Mouse (Mus musculus) liver, embryonic 13.5 days (tissue): Measurements from ENCODE around the gene Dip2b. TPM values are rescaled to one million over a fixed set of nuclear protein-coding genes. Genes with fewer than 3 reads are reported as not detected.

ENCODE experiments used
- ATAC-seq: fragments of 200-750 bp; cut with Nextera tagmentation; 2 replicates; pipeline ENCODE4 v1.8.0; 2017; ENCODE audit warnings: low read depth, mild to moderate bottlenecking, moderate number of reproducible peaks, moderate library complexity
- DNase-seq: peaks from one replicate; pipeline ENCODE4 v3.0.0; 2022
- H3K27ac ChIP-seq: fragments of 300-500 bp; sonication (generic); 2 replicates; pipeline ENCODE4 v1.5.1; 2015; ENCODE audit warnings: moderate library complexity, mild to moderate bottlenecking, inconsistent platforms
- H3K27me3 ChIP-seq: fragments of 300-500 bp; sonication (generic); 2 replicates; pipeline ENCODE4 v1.6.1; 2015; ENCODE audit warnings: mild to moderate bottlenecking, inconsistent platforms
- H3K36me3 ChIP-seq: fragments of 300-500 bp; sonication (generic); 2 replicates; pipeline ENCODE4 v1.6.1; 2015; ENCODE audit warnings: mild to moderate bottlenecking, inconsistent platforms
- H3K4me1 ChIP-seq: fragments of 300-500 bp; sonication (generic); replicated peaks from 2 replicates; pipeline ENCODE4 v1.6.1; 2015; ENCODE audit warnings: inconsistent platforms
- H3K4me2 ChIP-seq: fragments of 300-500 bp; sonication (generic); 2 replicates; pipeline ENCODE4 v1.6.1; 2015; ENCODE audit warnings: inconsistent platforms, mild to moderate bottlenecking, moderate library complexity
- H3K4me3 ChIP-seq: fragments of 300-500 bp; sonication (generic); replicated peaks from 2 replicates; pipeline ENCODE4 v1.5.1; 2015; ENCODE audit warnings: mild to moderate bottlenecking, inconsistent platforms
- H3K9ac ChIP-seq: fragments of 300-500 bp; sonication (generic); 2 replicates; pipeline ENCODE4 v1.6.1; 2015; ENCODE audit warnings: mild to moderate bottlenecking, inconsistent platforms
- H3K9me3 ChIP-seq: fragments of 300-500 bp; sonication (generic); replicated peaks from 2 replicates; pipeline ENCODE4 v1.6.1; 2016; ENCODE audit warnings: inconsistent platforms
- WGBS: fragments of 180-500 bp; shearing (Covaris S2); methylation state at CpG from one replicate; pipeline ENCODE4 v1.1.7; 2015; ENCODE audit not compliant: insufficient replicate concordance; 5-methylcytosine and 5-hydroxymethylcytosine counted together
- polyA plus RNA-seq: library from polyadenylated mRNA; unstranded; fragments of >200 nt; fragmentation: Nextera tagmentation; extraction: Ambion mirVana; gene quantifications from 2 replicates; pipeline ENCODE4 v1.2.1, GENCODE M21; 2015

Dip2b gene
- polyA plus RNA-seq, 1 experiment from 2014 or later, result 2.2 TPM

GRCm38 (mm10) chr15:100071819-100072218 is 33.4 kb downstream of the Dip2b start:
- ATAC-seq, result no peak

GRCm38 (mm10) chr15:100073696-100074453 is 35.4 kb downstream of the Dip2b start:
- Histone ChIP-seq H3K4me1 (peaks cover 43% of the 10 kb centered on the region), H3K27me3 (no peaks in the 10 kb centered on the region), H3K4me3 (no peak overlapping the region), H3K36me3 (no peaks in the 10 kb centered on the region), H3K9me3 (no peaks in the 10 kb centered on the region), H3K9ac (no peak overlapping the region), H3K27ac (no peak overlapping the region), H3K4me2 (no peak overlapping the region)
- WGBS, result 62% methylated on average over 9 of the region's 9 CpGs
- ATAC-seq, result peak; percentile 56; the same call in 1 of the 2 replicates
- DNase-seq, result no peak

More at GRCm38 (mm10) chr15:100071819-100072218, 33.4 kb downstream of the Dip2b start:
- H3K4me1 ChIP-seq, result peaks cover 39% of the 10 kb centered on the region
- no peaks in the 10 kb centered on the region for H3K9me3 ChIP-seq
- H3K9ac ChIP-seq, result no peak overlapping the region
- no peak overlapping the region for H3K4me2 ChIP-seq
- H3K27me3 ChIP-seq, result no peaks in the 10 kb centered on the region
- DNase-seq, result no peak
- no peaks in the 10 kb centered on the region for H3K36me3 ChIP-seq
- WGBS, result 59% methylated on average over 3 of the region's 3 CpGs
- no peak overlapping the region for H3K27ac ChIP-seq
- no peak overlapping the region for H3K4me3 ChIP-seq

GRCm38 (mm10) chr15:100074754-100075153 is 36.3 kb downstream of the Dip2b start:
- Histone ChIP-seq H3K27ac (no peak overlapping the region), H3K9ac (no peak overlapping the region), H3K9me3 (no peaks in the 10 kb centered on the region), H3K27me3 (no peaks in the 10 kb centered on the region), H3K36me3 (no peaks in the 10 kb centered on the region), H3K4me2 (no peak overlapping the region), H3K4me1 (peaks cover 44% of the 10 kb centered on the region), H3K4me3 (no peak overlapping the region)
- ATAC-seq, result no peak
- no peak for DNase-seq
- 41% methylated on average over 8 of the region's 8 CpGs for WGBS

GRCm38 (mm10) chr15:100076362-100076761 is 37.9 kb downstream of the Dip2b start:
- Histone ChIP-seq H3K9me3 (no peaks in the 10 kb centered on the region), H3K9ac (0 out of 2 replicates have a peak overlapping the region, but pooled peaks have one; percentile 10), H3K4me2 (no peak overlapping the region), H3K27me3 (no peaks in the 10 kb centered on the region), H3K36me3 (no peaks in the 10 kb centered on the region), H3K4me1 (peaks cover 55% of the 10 kb centered on the region), H3K27ac (peak overlapping the region; percentile 41), H3K4me3 (no peak overlapping the region)
- DNase-seq, result no peak
- ATAC-seq, result peak; percentile 57
- WGBS, result 64% methylated on average over 4 of the region's 4 CpGs

- Histone ChIP-seq H3K27me3 (no peaks in the 10 kb centered on the region), H3K4me2 (no peak overlapping the region), H3K4me1 (peaks cover 46% of the 10 kb centered on the region), H3K27ac (no peak overlapping the region), H3K36me3 (no peaks in the 10 kb centered on the region), H3K9me3 (no peaks in the 10 kb centered on the region), H3K4me3 (no peak overlapping the region), H3K9ac (no peak overlapping the region)
- DNase-seq (no peak), ATAC-seq (no peak)
- 36% methylated on average over 1 of the region's 1 CpGs for WGBS
Observed at GRCm38 (mm10) chr15:100080833-100081477, 42.5 kb downstream of the Dip2b start.

- Histone ChIP-seq H3K4me3 (no peak overlapping the region), H3K4me1 (peaks cover 40% of the 10 kb centered on the region), H3K27ac (no peak overlapping the region), H3K9me3 (no peaks in the 10 kb centered on the region), H3K9ac (no peak overlapping the region), H3K4me2 (no peak overlapping the region), H3K27me3 (no peaks in the 10 kb centered on the region), H3K36me3 (no peaks in the 10 kb centered on the region)
- ATAC-seq, result no peak
- DNase-seq, result no peak
- WGBS, result 82% methylated on average over 6 of the region's 6 CpGs
Observed at GRCm38 (mm10) chr15:100081478-100081998, 43.1 kb downstream of the Dip2b start.

- H3K36me3 ChIP-seq, result no peaks in the 10 kb centered on the region
- DNase-seq, result no peak
- H3K4me3 ChIP-seq, result no peak overlapping the region
- no peak overlapping the region for H3K27ac ChIP-seq
- no peaks in the 10 kb centered on the region for H3K9me3 ChIP-seq
- no peak overlapping the region for H3K4me2 ChIP-seq
- no peak overlapping the region for H3K9ac ChIP-seq
- WGBS, result 74% methylated on average over 8 of the region's 8 CpGs
- ATAC-seq, result no peak
- no peaks in the 10 kb centered on the region for H3K27me3 ChIP-seq
- H3K4me1 ChIP-seq, result peaks cover 35% of the 10 kb centered on the region
Observed at GRCm38 (mm10) chr15:100082052-100082451, 43.6 kb downstream of the Dip2b start.

GRCm38 (mm10) chr15:100082733-100083132 is 44.3 kb downstream of the Dip2b start:
- Histone ChIP-seq H3K27ac (no peak overlapping the region), H3K4me2 (no peak overlapping the region), H3K4me3 (no peak overlapping the region), H3K27me3 (no peaks in the 10 kb centered on the region), H3K9ac (no peak overlapping the region), H3K9me3 (no peaks in the 10 kb centered on the region), H3K36me3 (no peaks in the 10 kb centered on the region), H3K4me1 (peaks cover 29% of the 10 kb centered on the region)
- DNase-seq, result no peak
- 82% methylated on average over 5 of the region's 5 CpGs for WGBS
- no peak for ATAC-seq

- 55% methylated on average over 6 of the region's 6 CpGs for WGBS
- H3K9me3 ChIP-seq, result no peaks in the 10 kb centered on the region
- no peaks in the 10 kb centered on the region for H3K36me3 ChIP-seq
- DNase-seq (no peak), ATAC-seq (no peak)
- no peak overlapping the region for H3K9ac ChIP-seq
- H3K4me3 ChIP-seq, result no peak overlapping the region
- H3K4me1 ChIP-seq, result peaks cover 29% of the 10 kb centered on the region
- no peak overlapping the region for H3K4me2 ChIP-seq
- no peaks in the 10 kb centered on the region for H3K27me3 ChIP-seq
- H3K27ac ChIP-seq, result no peak overlapping the region
Observed at GRCm38 (mm10) chr15:100083882-100084281, 45.4 kb downstream of the Dip2b start.

- no peak overlapping the region for H3K9ac ChIP-seq
- ATAC-seq, result no peak
- H3K4me1 ChIP-seq, result peaks cover 27% of the 10 kb centered on the region
- 55% methylated on average over 4 of the region's 4 CpGs for WGBS
- no peak for DNase-seq
- H3K36me3 ChIP-seq, result no peaks in the 10 kb centered on the region
- no peak overlapping the region for H3K4me3 ChIP-seq
- H3K27me3 ChIP-seq, result no peaks in the 10 kb centered on the region
- H3K27ac ChIP-seq, result no peak overlapping the region; the same call in 1 of the 2 replicates
- H3K4me2 ChIP-seq, result no peak overlapping the region
- no peaks in the 10 kb centered on the region for H3K9me3 ChIP-seq
Observed at GRCm38 (mm10) chr15:100084882-100085281, 46.4 kb downstream of the Dip2b start.

GRCm38 (mm10) chr15:100088021-100088420 is 49.6 kb downstream of the Dip2b start:
- WGBS, result 77% methylated on average over 7 of the region's 7 CpGs
- Histone ChIP-seq H3K4me1 (peaks cover 23% of the 10 kb centered on the region), H3K27me3 (no peaks in the 10 kb centered on the region), H3K4me3 (no peak overlapping the region), H3K36me3 (no peaks in the 10 kb centered on the region), H3K4me2 (no peak overlapping the region), H3K27ac (no peak overlapping the region), H3K9me3 (no peaks in the 10 kb centered on the region), H3K9ac (no peak overlapping the region)
- ATAC-seq (no peak), DNase-seq (no peak)
